Mouse (Mus musculus) brain, adult 10 weeks (tissue): Measurements from ENCODE around the gene Ubac2. TPM values are rescaled to one million over a fixed set of nuclear protein-coding genes. Genes with fewer than 3 reads are reported as not detected.

Source experiments
- polyA plus RNA-seq: library from polyadenylated mRNA; stranded (reverse); fragments of 350-450 nt; fragmentation: Illumina TruSeq; extraction: RNeasy Lipid Tissue Mini Kit (QIAGEN cat#74804); gene quantifications from one replicate; pipeline ENCODE4 v1.2.3, GENCODE M21; 2015; ENCODE audit warnings: low read depth, low replicate concordance

Gene Ubac2
- 36.4 TPM for polyA plus RNA-seq

GRCm38 (mm10) chr14:121878176-121878858 is at the start of gene Ubac2:
Ubac2 (plus strand) TSS chr14:121878620.

GRCm38 (mm10) chr14:121915621-121916020 is 37.2 kb downstream of the Ubac2 start, which contains the start of gene Gpr18:
Gpr18 (minus strand) TSS chr14:121915781.

GRCm38 (mm10) chr14:121964990-121965389 is 86.6 kb downstream of the Ubac2 start, which contains the start of gene Gpr183:
Gpr183 (minus strand) TSS chr14:121965195.

GRCm38 (mm10) chr14:122034451-122034850 is 156.0 kb downstream of the Ubac2 start, which contains the start of gene Timm8a2:
Timm8a2 (plus strand) TSS chr14:122034674.

Other genes starting within 250 kb of the Ubac2 start
- gene Dock9, start 80.8 kb upstream of the Ubac2 start, polyA plus RNA-seq, result 63.2 TPM
- gene Gpr18, start 37.2 kb downstream of the Ubac2 start, polyA plus RNA-seq, result not detected
- gene Gpr183, start 86.6 kb downstream of the Ubac2 start, polyA plus RNA-seq, result 1.1 TPM
- not detected for gene Timm8a2, start 156.1 kb downstream of the Ubac2 start, polyA plus RNA-seq
- gene Tm9sf2, start 228.4 kb downstream of the Ubac2 start, polyA plus RNA-seq, result 120 TPM